Mouse (Mus musculus): ENCODE measurements around the gene Kdm2b.

The Kdm2b gene

GRCm38 (mm10) chr5:122832996-122833395 is 156.6 kb downstream of the Kdm2b start:
- DNase-seq (ENCODE audit: low spot score) = no peak

GRCm38 (mm10) chr5:122832536-122832935 is 157.1 kb downstream of the Kdm2b start:
- DNase-seq (ENCODE audit: low spot score) = no peak

- no peak for DNase-seq (ENCODE audit: low spot score)
Observed at GRCm38 (mm10) chr5:122825099-122825498, 164.5 kb downstream of the Kdm2b start.

- DNase-seq (ENCODE audit: low spot score) = no peak
Observed at GRCm38 (mm10) chr5:122824450-122824849, 165.2 kb downstream of the Kdm2b start.

- DNase-seq (ENCODE audit: low spot score) = no peak
Observed at GRCm38 (mm10) chr5:122823976-122824375, 165.6 kb downstream of the Kdm2b start.

- no peak for DNase-seq (ENCODE audit: low spot score)
Observed at GRCm38 (mm10) chr5:122822441-122822840, 167.2 kb downstream of the Kdm2b start.

GRCm38 (mm10) chr5:122821524-122821885 is 168.1 kb downstream of the Kdm2b start:
- no peak for DNase-seq (ENCODE audit: low spot score)

- peak; percentile 96 for DNase-seq (ENCODE audit: low spot score)
Observed at GRCm38 (mm10) chr5:122820777-122821523, 168.7 kb downstream of the Kdm2b start, which contains the start of gene Anapc5. Gene Anapc5, minus strand, starts transcription at chr5:122821339.
